Mouse (Mus musculus) urinary bladder, adult 18-20 months (tissue): ENCODE measurements around the gene Adh5.
"Not testable (repeated sequence)": the region's sequence is repeated elsewhere in the genome, so short reads cannot be mapped to it uniquely, and the experiment has no call there.

ENCODE experiments used
- DNase-seq, 2 experiments: peaks; one replicate each; pipeline ENCODE4 v3.0.0; 2022; ENCODE audit warnings: low spot score in 2 of 2, mixed read lengths in 2 of 2

Adh5 gene

DNA sequence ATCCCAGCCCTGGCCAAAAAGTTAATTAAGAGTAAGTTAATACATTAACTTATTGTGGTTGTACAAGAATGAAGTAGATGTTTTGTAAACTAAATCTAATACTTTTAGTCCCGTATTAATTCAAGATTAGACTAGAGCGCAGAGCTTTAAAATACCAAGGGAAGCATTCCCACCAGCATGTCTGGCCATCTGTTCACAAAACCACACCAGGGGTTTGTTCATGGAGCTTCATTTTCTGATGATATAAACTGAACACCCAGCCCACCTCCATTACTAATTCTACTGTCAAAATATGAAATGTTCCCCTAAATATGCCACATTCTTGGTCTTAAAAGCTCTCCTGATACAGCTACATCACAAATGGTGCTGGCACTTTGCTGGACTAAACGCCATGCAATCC, 15.5 kb downstream of the Adh5 start:
- DNase-seq, result no peak

DNA sequence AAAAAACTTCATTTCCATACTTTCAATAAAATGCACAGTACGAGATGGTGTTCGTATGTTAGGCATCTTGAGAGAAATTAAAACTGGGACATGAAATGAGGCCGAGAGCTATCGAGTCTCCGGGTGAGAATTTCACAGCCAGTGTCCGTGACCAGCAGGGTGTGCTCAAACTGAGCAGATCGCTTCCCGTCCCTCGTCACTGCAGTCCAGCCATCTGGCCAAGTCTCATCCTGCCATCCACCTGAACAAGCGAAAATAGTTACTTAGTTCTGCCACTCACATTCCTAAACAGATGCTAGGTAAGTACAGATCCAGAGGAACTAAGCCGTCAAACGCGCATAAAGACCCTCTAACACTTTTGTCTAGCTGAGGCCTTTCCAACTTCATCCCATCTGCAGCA, 17.4 kb downstream of the Adh5 start:
- no peak for DNase-seq

DNA sequence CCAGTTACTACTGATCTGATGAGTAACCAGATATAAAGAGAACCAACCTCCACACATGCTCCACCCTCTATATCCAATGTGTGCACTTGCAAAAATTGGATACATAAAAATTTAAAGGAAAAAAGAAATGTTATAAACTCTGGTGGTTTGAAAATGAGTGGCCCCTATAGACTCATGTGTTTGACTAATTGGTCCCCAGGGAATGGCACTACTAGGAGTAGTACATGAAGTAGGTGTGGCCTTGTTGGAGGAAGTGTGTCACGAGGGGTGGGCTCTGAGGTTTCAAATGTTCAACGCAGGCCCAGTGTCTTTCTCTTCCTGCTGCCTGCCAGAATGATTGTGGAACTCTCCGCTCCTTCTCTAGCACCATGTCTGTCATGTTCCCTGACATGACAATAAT, 18.9 kb downstream of the Adh5 start:
- no peak for DNase-seq

DNA sequence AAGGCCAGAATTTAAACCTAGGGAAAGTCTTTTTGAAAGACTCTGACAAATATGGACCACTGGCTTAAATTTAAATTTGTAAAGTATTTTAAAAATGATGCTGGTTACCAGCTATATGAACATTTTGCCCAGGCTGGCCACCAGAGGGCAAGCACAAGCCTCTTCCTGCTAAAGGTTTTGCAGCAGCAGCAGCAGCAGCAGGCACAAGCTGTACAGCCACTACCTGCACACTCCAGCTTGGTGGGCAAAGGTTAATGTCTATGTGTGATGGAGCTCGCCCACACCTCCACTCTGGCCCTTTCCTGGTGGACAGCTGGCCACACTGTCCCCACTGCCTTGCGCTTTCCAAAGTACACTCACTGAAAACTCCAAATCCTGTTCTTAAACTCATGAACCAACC, 20.2 kb downstream of the Adh5 start:
- DNase-seq, result no peak

DNA sequence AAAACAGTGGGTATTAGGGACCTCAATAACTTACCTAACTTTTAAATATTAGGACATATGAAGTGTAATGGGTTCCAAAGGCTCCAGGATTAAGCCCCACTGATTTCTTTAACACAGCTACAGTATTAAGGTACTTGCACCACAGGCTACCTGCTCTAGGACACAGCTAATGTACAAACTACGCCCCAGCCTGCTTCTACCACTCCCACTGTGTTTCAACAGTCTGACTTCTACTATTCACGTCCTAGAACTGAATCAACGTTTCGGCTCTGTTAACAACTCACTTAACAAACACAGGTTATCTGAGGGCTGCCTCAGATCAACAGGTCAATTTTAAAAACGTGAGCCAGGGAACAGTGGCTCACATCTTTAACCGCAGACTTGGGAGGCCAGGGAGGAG, 20.9 kb downstream of the Adh5 start:
- no peak for DNase-seq

DNA sequence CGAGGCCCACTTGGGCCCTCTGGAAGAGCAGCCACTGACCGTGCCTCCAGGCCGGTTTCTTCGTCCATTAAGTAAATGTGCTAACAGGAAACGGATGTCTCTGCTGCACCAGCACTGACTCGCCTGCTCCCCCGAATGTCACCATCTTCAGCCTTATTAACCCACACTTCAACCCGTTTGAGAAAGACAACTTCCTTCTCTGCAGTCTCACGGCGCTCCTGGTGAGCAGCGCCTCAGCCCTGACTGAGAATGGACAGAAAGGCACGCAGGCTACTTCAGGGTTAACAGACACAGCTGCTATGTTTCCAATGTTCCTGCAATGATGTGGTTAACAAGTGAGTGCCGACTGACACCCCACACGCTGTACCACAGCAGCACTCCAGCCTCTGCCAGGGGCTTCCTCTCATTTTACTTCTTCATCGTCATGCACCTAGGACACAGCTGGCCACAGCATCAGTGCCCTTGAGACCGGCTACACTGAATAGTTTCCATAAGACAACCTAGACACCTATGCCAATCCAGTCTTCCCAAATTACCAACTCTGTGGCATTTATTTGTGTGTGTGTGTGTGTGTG, 21.8 kb downstream of the Adh5 start:
- no peak for DNase-seq

DNA sequence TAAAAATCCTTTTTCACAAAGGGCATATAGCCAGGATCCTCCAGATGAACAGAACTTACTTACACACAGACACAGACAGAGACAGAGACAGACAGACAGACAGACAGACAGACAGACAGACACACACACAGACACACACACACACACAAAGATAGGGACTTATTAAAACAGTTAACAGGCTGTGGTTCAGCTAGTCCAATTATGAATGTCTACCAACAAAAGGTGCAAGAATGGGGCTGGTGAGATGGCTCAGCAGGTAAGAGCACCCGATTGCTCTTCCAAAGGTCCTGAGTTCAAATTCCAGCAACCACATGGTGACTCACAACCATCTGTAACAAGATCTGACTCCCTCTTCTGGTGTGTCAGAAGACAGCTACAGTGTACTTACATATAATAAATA, 23.8 kb downstream of the Adh5 start:
- DNase-seq, result not testable (repeated sequence)

DNA sequence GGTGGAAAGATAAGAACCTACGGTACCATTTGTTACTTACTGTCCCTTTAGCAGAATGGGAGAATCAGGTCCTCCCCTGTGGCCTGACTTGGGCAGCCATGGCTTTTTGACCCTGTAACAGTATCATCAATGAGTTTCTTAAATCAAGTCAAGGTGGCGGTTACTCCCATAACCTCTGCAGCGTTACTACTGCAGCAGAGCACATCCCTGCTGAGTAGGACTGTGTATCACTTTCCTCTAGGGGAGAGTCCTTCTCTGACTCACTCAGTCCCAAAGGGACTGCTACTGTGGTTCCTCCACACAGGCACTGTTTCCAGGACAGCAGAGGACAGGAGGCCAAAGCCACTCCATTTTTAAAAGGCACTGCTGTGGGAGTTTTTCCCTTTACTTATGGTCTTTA, 28.2 kb downstream of the Adh5 start:
- no peak for DNase-seq

DNA sequence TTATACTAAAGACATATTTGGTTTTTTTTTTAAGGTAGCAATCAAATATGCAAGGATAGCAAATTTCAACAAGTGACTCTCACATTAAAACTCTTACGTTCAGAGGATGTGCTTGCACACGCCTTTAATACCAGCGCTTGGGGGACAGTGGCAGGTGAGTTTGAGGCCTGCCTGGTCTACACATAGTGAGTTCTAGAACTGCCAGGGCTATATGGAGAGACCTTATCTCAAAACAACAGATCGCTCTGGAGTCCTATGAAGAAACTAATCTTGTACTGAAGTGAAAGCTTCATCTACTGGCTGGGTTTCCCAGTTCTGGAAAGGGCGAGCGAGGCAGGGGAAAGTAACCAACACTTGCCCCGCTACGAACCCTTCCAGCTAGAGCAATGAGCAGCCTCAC, 36.6 kb downstream of the Adh5 start:
- no peak for DNase-seq

DNA sequence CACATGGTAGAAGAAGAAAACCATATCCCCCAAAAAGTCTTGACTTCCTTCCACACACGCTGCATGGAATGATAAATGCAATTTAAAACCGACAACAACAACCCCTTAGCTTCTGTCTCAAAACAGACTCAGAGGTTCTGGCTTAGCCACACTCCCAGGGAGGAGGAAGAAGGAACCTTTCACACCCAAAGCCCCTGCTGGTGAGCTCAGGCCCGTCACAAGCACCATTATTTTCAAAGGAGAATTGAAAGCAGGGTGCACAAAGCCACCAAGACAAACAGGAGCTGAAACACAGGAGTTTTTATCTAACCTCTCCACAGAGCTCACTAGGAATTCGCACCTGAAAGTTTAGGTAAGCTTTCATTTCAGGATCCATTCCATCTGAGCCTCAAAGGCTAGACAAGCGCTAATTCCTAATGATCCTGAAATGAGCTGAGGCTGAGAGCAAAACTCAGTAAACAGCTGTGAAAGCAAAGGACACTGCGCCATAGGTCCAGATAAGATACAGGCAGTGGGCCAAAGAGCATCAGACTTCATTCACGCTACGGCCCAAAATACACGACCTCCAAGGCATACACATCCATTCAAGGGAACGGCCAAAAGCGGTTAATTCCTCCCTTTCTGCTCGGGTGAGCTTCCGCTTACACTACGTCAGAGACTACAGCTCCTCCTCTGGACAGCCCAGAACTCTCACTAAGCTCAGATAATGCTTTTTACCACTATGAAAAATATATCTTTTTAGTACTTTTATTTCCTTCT, 38.8 kb downstream of the Adh5 start:
- DNase-seq, result no peak

DNA sequence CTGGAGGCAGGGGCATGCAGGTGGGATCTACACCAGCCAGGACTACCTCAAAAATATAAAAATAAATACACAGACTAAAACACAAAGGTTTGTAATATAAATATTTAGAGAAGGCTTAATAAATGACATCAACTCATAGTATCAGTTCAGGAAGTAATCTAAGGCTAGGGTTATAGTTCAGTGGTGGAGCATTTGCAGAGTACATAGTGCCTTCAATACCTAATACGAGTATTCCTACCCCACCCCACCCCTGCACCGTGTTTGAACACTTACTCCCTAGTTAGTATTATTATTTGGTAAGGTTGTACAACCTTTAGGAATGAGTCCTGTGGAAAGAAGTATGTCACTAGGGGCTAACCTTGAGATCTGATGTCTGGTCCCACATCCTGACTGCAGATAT, 40.3 kb downstream of the Adh5 start:
- DNase-seq, result no peak

DNA sequence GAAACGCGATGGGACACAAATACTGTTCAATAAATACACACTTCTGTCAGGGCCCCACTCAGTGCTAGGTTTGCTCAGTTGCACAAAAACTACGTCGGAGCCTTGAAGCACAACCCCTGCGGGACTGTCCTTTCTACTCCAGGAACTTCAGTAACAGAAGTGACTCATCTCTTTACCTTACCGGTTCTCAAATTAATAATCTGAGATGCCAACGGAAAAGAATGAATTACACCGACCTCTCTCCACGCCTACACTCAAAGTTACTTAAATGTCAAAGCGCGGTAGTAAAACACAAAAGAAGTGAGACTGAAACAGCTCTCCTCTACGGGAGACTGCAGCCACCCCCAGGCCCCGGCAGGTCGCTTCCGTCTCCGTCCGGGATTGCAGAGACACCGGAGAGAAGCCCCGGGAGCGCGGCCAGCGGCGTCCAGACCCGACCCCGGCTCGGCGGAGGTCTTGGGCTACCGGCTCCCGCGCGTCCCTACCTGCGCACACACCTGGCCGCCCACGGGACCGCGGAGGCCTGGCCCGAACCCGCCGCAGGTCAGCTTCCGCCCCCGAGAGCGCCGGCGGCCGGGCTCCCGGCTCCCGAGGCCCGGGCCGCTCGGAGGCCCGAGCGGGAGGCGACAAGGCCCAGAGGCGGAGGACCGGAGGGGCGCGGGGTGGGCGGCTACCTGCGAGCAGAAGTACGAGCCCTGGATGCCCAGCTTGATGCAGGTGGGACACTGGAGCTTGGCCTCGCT, 45.9 kb downstream of the Adh5 start:
- DNase-seq, result no peak

DNA sequence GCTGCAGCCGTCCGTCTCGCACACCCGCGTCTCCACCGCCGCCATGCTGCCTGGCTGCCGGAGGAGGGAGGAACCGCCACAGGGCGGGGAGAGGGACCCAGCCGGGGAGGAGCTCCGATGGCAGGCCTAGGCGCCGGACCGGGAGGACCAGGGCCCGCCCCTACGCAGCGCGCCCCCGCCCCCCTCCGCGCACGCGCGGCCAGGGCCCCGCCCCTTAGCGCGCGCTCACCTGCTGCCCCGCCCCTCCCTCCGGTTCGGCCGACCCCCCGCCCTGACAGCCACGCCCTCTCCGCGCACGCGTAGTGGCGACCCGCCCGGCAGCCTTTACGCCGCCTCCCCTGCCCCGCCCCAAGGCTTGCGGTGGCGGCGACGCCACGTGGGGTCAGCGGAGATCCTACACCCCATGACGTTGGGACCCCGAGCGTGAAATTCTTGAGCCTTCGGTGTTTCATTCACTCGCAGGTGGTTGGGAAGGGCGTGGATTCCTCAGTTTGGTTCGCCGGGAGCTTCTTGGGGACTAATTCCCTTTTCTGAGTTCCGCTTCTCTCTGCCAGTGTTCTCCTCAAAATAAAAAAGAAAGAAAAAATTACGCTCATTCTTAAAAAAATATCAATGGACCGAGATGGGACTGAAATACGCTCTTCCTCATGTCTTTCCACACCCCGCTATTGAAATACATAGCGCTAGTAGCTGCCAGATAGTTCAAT, 46.6 kb downstream of the Adh5 start, which contains the start of gene Metap1:
TSS of gene Metap1 (minus strand) at position 189 of the 707 bp plus-strand sequence.
- DNase-seq, result peak; percentile 94

DNA sequence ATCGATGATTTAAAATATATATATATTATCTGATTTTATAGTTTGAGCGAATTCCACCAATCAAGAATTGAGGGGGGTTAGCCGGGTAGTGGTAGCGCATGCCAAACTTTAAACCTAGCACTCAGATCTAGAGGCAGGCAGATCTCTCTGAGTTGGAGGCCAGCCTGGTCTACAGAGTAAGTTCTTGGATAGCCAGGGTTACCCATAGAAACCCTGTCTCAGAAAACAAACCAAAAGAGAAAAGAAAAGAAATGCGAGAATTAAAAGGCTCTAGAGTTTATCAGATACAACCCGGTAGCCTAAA, 47.1 kb downstream of the Adh5 start:
- no peak for DNase-seq

DNA sequence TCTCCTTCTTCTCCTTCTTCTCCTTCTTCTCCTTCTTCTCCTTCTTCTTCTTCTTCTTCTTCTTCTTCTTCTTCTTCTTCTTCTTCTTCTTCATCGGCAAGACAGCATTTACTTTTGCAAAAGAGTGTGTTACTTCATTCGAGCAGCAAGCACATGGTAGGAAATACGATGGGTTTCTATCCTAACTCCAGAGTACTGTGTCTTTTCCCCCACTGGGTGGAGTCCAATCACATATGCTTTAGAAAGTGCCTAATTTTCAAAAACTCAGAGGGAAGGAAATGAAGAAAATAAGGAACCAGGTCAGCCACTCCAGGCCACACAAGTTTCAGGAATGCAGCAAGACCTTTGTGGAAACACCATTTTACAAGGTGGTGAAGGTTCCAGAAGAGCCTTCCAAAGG, 50.8 kb downstream of the Adh5 start:
- no peak for DNase-seq

DNA sequence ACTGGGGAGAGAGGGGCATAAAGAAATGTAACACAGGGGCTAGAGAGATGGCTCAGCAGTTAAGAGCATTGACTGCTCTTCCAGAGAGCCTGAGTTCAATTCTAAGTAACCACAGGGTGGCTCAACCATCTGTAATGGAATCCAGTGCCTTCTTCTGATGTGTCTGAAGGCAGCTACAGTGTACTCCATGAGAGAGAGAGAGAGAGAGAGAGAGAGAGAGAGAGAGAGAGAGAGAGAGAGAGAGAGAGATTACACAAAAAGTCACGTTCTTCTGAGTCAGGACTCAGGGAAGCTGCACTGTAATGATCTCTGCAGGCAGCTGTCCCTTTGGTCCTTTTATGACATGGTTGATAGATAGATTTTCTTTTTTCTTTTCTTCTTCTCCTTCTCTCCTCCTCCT, 51.7 kb downstream of the Adh5 start:
- DNase-seq, result no peak

DNA sequence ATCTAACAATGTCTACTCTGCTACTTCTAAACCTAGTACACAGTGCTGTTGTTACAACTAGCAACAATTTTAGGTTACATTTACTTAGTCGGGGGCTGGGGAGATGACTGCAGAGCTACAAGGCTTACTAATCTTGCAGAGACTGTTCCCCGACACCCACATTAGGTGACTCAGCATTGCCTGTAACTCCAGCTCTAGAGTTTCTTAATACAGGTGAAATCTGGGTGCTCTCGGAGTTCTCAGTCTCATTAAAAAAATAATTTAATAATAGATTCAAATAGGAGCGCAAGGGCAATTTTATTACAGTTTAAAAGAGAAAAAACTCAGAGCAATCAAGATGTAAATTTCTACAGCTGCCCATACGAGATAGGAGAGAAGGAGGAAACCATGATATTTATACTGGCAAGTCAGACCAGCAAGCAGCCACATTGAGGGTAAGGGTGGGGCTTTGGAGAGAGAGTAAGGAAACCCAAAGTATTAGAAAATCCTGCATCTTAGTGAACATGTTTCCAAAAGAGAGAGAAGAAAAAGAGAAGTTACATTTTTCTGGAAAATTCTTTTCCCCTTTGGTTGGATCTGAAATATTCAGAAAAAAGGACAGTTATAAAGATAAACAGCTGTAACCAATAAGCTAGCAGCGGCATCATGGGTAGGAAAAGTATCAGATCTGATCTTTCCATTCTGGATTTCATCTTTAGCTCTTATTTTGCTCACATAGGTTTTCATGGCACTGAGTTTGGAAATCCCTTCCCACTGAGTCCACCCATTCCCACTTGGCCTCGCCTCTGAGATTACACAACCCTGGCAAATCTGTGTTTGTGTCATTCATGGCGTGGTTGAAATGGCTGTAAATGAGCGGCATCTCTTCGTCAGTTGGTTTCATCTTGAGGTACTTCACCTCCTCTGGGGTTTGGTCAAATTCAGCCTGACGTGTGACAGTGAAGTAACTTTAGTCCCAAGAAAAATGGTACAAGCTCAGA, 52.6 kb downstream of the Adh5 start:
- DNase-seq, result no peak

DNA sequence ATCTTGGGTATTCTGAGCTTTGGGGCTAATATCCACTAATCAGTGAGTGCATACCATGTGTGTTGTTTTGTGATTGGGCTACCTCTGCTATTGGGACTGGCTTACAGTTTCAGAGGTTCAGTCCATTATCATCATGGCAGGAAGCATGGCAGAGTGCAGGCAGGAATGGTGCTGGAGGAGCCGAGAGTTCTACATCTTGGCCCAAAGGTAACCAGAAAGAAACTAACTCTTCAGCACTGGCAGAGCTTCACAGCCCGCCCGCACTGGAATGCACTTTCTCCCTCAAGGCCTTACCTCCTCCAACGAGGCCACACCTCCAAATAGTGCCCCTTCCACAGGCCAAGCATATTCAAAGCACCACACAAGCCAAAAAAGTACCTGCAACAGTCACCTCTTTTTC, 55.8 kb downstream of the Adh5 start:
- DNase-seq, result no peak

DNA sequence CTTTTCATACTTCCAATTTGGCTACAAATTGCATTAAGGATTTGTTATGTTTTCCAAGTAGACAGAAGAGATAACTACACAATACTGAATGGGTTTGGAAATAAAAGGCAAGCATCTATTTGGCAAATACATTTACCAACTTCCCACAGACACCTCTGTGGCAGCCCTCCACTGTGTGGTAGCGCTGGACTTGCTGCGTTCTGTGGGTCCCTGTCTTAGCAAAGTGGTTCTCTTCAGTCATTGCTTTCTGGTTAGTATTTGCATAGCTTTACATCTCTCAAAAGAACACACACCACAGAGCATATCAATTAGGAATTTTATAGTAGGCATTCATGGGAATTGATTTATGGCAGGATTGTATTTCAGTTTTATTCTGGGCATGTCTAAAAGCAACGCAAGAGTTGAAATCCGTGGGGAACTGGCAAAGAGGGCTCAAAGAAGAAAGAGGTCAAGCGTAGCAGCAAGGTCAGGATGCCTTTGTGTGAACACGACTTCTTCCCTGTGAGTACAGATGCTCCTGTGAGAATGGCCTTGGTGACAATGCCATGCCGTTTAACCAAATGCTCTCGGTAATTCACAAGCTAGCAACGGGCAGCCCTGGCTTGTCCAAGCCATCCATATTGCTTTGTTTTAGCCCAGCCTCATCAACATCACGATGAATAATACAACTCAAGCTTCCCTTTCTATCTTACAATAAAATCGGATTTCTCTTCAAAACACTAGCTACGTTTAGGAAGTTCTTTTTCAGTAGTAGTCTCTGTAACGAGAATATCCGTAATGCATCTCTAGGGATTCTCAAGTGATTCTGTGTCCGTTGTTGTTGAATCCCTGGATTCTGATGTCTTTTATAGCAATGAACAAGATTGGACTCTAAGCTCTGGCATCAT, 57.2 kb downstream of the Adh5 start:
- no peak for DNase-seq

DNA sequence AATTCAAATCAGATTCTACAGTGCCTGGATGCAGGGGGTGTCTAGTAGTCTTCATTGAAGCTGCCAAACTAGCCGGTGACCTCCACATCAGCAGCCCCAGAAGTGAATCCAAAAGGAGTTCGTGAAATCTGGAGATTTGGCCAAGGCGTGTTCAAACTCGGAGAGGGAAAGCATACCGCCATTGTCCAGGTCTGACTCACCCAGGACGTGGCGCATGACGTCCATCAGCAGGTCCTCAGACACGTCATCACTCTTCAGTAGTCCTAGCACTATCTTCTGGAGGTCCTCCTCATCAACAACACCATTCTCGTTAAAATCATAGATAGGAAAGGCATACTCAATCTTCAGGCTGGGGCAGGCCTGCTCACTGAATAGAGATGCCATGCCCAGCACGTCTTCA, 60.9 kb downstream of the Adh5 start:
- DNase-seq, result no peak
